Mouse (Mus musculus) CD8-positive naive resting alpha-beta T cell, adult 57 days (primary cell): Measurements from ENCODE around the gene Syt5. TPM values are rescaled to one million over a fixed set of nuclear protein-coding genes. Genes with fewer than 3 reads are reported as not detected.

Source experiments
- total RNA-seq: library from RNA; stranded (reverse); gene quantifications from one replicate; pipeline ENCODE4 v1.2.4, GENCODE M21; 2023

Syt5 gene
- total RNA-seq: 0.28 TPM

GRCm38 (mm10) chr7:4547221-4547641 lies at the start of gene Syt5:
Gene Syt5 (minus strand): TSS chr7:4547541.

GRCm38 (mm10) chr7:4532005-4532729 lies 15.2 kb downstream of the Syt5 start, which contains the start of gene Dnaaf3:
Gene Dnaaf3 (minus strand): TSS chr7:4532453.

DNA sequence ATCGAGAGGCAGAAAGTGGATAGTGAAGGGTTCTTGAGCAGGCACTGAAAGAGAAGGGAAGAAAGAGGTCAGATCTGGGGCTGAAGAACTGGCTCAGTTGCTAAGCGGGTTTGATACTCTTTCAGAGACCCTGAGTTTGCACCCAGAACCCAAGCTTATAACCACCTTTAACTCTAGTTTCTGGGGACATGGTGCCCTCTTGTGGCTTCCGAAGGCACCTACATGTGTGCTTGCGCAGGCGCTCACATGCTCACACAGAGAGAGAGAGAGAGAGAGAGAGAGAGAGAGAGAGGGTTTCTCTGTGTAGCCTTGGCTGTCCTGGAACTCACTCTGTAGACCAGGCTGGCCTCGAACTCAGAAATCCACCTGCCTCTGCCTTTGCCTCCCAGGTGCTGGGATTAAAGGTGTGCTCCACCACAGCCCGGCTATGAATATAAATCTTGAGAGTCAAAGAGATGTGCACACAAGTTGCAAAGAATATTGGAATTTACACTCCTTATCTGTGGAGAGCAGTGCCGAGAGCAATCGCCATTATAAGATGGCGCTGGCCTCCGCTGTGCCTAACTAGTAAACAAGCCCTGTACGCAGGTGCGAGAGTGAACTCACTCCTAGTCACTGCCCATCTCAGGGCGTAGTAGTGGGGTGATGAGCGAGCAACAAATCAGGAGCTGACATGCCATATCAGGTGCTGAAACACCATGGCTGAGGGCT lies 23.0 kb downstream of the Syt5 start, which contains the start of gene Tnni3:
Tnni3 (minus strand) TSS at position 18 of the 711 bp plus-strand sequence.

DNA sequence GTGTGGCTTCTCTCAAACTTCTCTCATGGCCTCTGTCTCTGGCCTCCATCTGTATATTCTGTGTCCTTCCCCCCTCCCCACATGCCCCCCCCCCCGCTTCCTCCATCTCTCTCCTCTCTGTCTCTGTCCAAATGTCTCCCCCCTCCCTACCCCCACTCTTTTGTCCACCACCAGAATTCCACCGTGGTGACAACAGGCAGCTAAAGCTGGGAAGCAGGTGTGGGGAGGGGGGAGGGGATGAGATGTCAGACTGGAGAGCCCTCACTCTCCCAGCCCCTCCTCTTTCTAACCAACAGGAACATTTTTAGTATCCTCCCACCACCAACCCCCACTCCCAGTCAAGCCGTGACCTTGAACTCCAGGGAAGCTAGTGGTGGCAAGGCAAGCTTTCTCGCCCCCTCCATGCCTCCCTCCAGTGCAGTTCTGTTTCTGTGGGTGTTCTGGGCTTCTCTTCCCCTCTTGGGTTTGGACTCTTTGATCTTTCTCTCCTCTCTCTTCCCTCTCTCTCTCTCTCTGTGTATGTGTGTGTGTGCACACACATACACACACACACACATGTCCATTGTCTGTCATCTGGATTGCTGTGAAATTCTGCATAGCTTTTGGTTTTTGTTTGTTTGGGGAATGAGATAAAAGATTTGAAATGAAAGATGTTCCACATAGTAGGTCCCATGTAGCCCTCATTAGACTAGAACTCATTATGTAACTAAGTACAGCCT lies 30.9 kb downstream of the Syt5 start, which contains the start of gene Tnnt1:
Tnnt1 (minus strand) TSS at position 51 of the 719 bp plus-strand sequence.

GRCm38 (mm10) chr7:4501558-4502397 lies 45.6 kb downstream of the Syt5 start, which contains the start of gene Ppp1r12c:
Gene Ppp1r12c (minus strand): TSS chr7:4501680.

Other genes starting within 250 kb of the Syt5 start
- 2.9 TPM for gene Ncr1, start 209.8 kb downstream of the Syt5 start, total RNA-seq
- gene Gp6, start 149.8 kb downstream of the Syt5 start, total RNA-seq: not detected
- 17.4 TPM for gene Rdh13, start 101.9 kb downstream of the Syt5 start, total RNA-seq
- gene Eps8l1, start 86.9 kb downstream of the Syt5 start, total RNA-seq: 21.9 TPM
- 225 TPM for gene Ppp1r12c, start 45.9 kb downstream of the Syt5 start, total RNA-seq
- 3.4 TPM for gene Tnnt1, start 31.2 kb downstream of the Syt5 start, total RNA-seq
- gene Tnni3, start 23.3 kb downstream of the Syt5 start, total RNA-seq: not detected
- gene Dnaaf3, start 15.1 kb downstream of the Syt5 start, total RNA-seq: not detected
- not detected for gene Ptprh, start 56.5 kb upstream of the Syt5 start, total RNA-seq
- gene Tmem86b, start 83.9 kb upstream of the Syt5 start, total RNA-seq: 68.5 TPM
- 272 TPM for gene Ppp6r1, start 111.5 kb upstream of the Syt5 start, total RNA-seq
- gene Hspbp1, start 137.5 kb upstream of the Syt5 start, total RNA-seq: 65.9 TPM
- not detected for gene Brsk1, start 143.1 kb upstream of the Syt5 start, total RNA-seq
- gene Tmem150b, start 177.7 kb upstream of the Syt5 start, total RNA-seq: 0.40 TPM
- gene Kmt5c, start 192.6 kb upstream of the Syt5 start, total RNA-seq: 62.8 TPM
- 4.5 TPM for gene Cox6b2, start 205.6 kb upstream of the Syt5 start, total RNA-seq
- not detected for gene Fam71e2, start 223.8 kb upstream of the Syt5 start, total RNA-seq
- not detected for gene Il11, start 235.3 kb upstream of the Syt5 start, total RNA-seq
- gene Tmem190, start 235.4 kb upstream of the Syt5 start, total RNA-seq: not detected
- 1.4 TPM for gene Tmem238, start 242.1 kb upstream of the Syt5 start, total RNA-seq
- 2,425 TPM for gene Rpl28, start 245.3 kb upstream of the Syt5 start, total RNA-seq